Mouse (Mus musculus) myocyte (in vitro differentiated cells): ENCODE data around the gene Ngly1. TPM values are rescaled to one million over a fixed set of nuclear protein-coding genes. Genes with fewer than 3 reads are reported as not detected.

Experiments
- H3K27me3 ChIP-seq: one replicate; pipeline ENCODE4 v1.6.1; 2011; ENCODE audit not compliant: control insufficient read depth, insufficient read depth, insufficient read length
- H3K36me3 ChIP-seq: one replicate; pipeline ENCODE4 v1.6.1; 2011; ENCODE audit not compliant: control insufficient read depth, insufficient read depth
- H3K4me2 ChIP-seq: one replicate; pipeline ENCODE4 v1.6.1; 2011; ENCODE audit warnings: low read depth, control low read depth
- H3K4me3 ChIP-seq: one replicate; pipeline ENCODE4 v1.5.1; 2011; ENCODE audit warnings: mild to moderate bottlenecking, control low read depth, moderate library complexity
- H3K79me2 ChIP-seq: one replicate; pipeline ENCODE4 v1.6.1; 2011; ENCODE audit not compliant: control insufficient read depth, insufficient read depth
- H3ac ChIP-seq: one replicate; pipeline ENCODE4 v1.6.1; 2011; ENCODE audit not compliant: control insufficient read depth, insufficient read length
- CEBPB ChIP-seq: IDR thresholded peaks from 2 replicates; pipeline ENCODE4 v1.6.1; 2011; ENCODE audit warnings: mild to moderate bottlenecking, moderate library complexity; ENCODE audit not compliant: poor library complexity, insufficient read depth, severe bottlenecking
- E2F4 ChIP-seq: IDR thresholded peaks from one replicate; pipeline ENCODE4 v1.6.1; 2011; ENCODE audit warnings: mild to moderate bottlenecking, control low read depth, moderate library complexity; ENCODE audit not compliant: insufficient read depth
- MAX ChIP-seq: IDR thresholded peaks from one replicate; pipeline ENCODE4 v1.6.1; 2011; ENCODE audit warnings: low read depth, mild to moderate bottlenecking, control low read depth
- MYOD1 ChIP-seq, 3 experiments: IDR thresholded peaks; one replicate each; pipeline ENCODE4 v1.6.1; 2011; ENCODE audit warnings: control low read depth in 2 of 3, low read depth in 2 of 3, mild to moderate bottlenecking in 2 of 3, moderate library complexity in 1 of 3; ENCODE audit not compliant: insufficient read length in 2 of 3, control insufficient read depth in 1 of 3
- MYOG ChIP-seq, 3 experiments: IDR thresholded peaks; one replicate each; pipeline ENCODE4 v1.6.1; 2011; ENCODE audit warnings: control low read depth in 2 of 3, low read depth in 2 of 3, mild to moderate bottlenecking in 2 of 3; ENCODE audit not compliant: insufficient read length in 2 of 3, control insufficient read depth in 1 of 3, insufficient read depth in 1 of 3
- POLR2A ChIP-seq: IDR thresholded peaks from one replicate; pipeline ENCODE4 v1.6.1; 2011; ENCODE audit warnings: low read depth, mild to moderate bottlenecking, control low read depth, moderate library complexity; ENCODE audit not compliant: insufficient read length
- POLR2AphosphoS2 ChIP-seq: IDR thresholded peaks from one replicate; pipeline ENCODE4 v1.6.1; 2011; ENCODE audit warnings: low read depth, control low read depth; ENCODE audit not compliant: insufficient read length
- REST ChIP-seq: IDR thresholded peaks from one replicate; pipeline ENCODE4 v1.6.1; 2011; ENCODE audit warnings: mild to moderate bottlenecking, control low read depth, moderate library complexity; ENCODE audit not compliant: insufficient read depth, insufficient read length
- SRF ChIP-seq: IDR thresholded peaks from one replicate; pipeline ENCODE4 v1.6.1; 2011; ENCODE audit warnings: low read depth; ENCODE audit not compliant: control insufficient read depth, insufficient read length
- TCF12 ChIP-seq: IDR thresholded peaks from one replicate; pipeline ENCODE4 v1.6.1; 2011; ENCODE audit warnings: mild to moderate bottlenecking, control low read depth; ENCODE audit not compliant: poor library complexity, insufficient read depth, severe bottlenecking
- TCF3 ChIP-seq: IDR thresholded peaks from one replicate; pipeline ENCODE4 v1.6.1; 2011; ENCODE audit warnings: low read depth, control low read depth; ENCODE audit not compliant: insufficient read length
- USF1 ChIP-seq: IDR thresholded peaks from one replicate; pipeline ENCODE4 v1.6.1; 2011; ENCODE audit warnings: low read depth, mild to moderate bottlenecking, control low read depth, moderate library complexity
- polyA plus RNA-seq: library from polyadenylated mRNA; unstranded; fragments of >200 nt; fragmentation: generic; extraction: Trizol; gene quantifications from one replicate; pipeline ENCODE4 v1.2.1, GENCODE M21; 2012; ENCODE audit warnings: missing spikeins

Ngly1 gene
- polyA plus RNA-seq, 1 experiment, result 8.0 TPM

- no peaks in the 10 kb centered on the region for H3K36me3 ChIP-seq
- H3K79me2 ChIP-seq, result no peaks in the 10 kb centered on the region
- TF ChIP-seq USF1 (no peak), REST (no peak), CEBPB (no peak), MAX (no peak), MYOG (IDR thresholded peaks at IDR 0.05; ENCODE audit: control insufficient read depth in 1 of 3, insufficient read depth in 1 of 3, insufficient read length in 2 of 3, low read depth in 2 of 3) (no peak), TCF12 (no peak), MYOD1 (IDR thresholded peaks at IDR 0.05; ENCODE audit: control insufficient read depth in 1 of 3, insufficient read length in 2 of 3, low read depth in 2 of 3) (no peak), TCF3 (no peak), E2F4 (no peak), SRF (no peak), POLR2AphosphoS2 (no peak), POLR2A (no peak)
- no peak overlapping the region for H3K4me3 ChIP-seq
- H3ac ChIP-seq, result no peak overlapping the region
- no peak overlapping the region for H3K4me2 ChIP-seq
- no peaks in the 10 kb centered on the region for H3K27me3 ChIP-seq
These were observed 41.4 kb upstream of the Ngly1 start for GRCm38 (mm10) chr14:16207722-16208121.

- Histone ChIP-seq H3ac (no peak overlapping the region), H3K4me3 (no peak overlapping the region), H3K36me3 (no peaks in the 10 kb centered on the region), H3K79me2 (no peaks in the 10 kb centered on the region), H3K4me2 (no peak overlapping the region), H3K27me3 (no peaks in the 10 kb centered on the region)
- TF ChIP-seq POLR2A (no peak), MAX (no peak), USF1 (no peak), REST (no peak), CEBPB (no peak), MYOG (IDR thresholded peaks at IDR 0.05; ENCODE audit: control insufficient read depth in 1 of 3, insufficient read depth in 1 of 3, insufficient read length in 2 of 3, low read depth in 2 of 3) (no peak)
These were observed 30.1 kb upstream of the Ngly1 start for GRCm38 (mm10) chr14:16219015-16219414.

GRCm38 (mm10) chr14:16229395-16229794 lies 19.7 kb upstream of the Ngly1 start:
- no peak for TF ChIP-seq USF1
- TF ChIP-seq TCF12, result no peak
- no peak for TF ChIP-seq SRF
- TF ChIP-seq E2F4, result no peak
- no peak for TF ChIP-seq POLR2A
- TF ChIP-seq CEBPB, result no peak
- TF ChIP-seq POLR2AphosphoS2, result no peak
- TF ChIP-seq REST, result no peak
- TF ChIP-seq MYOG (IDR thresholded peaks at IDR 0.05; ENCODE audit: control insufficient read depth in 1 of 3, insufficient read depth in 1 of 3, insufficient read length in 2 of 3, low read depth in 2 of 3), result no peak
- Histone ChIP-seq H3K36me3 (no peaks in the 10 kb centered on the region), H3K27me3 (no peaks in the 10 kb centered on the region), H3K79me2 (no peaks in the 10 kb centered on the region), H3K4me2 (no peak overlapping the region), H3K4me3 (no peak overlapping the region), H3ac (no peak overlapping the region)

GRCm38 (mm10) chr14:16230581-16230980 lies 18.5 kb upstream of the Ngly1 start:
- TF ChIP-seq MYOG (IDR thresholded peaks at IDR 0.05; ENCODE audit: control insufficient read depth in 1 of 3, insufficient read depth in 1 of 3, insufficient read length in 2 of 3, low read depth in 2 of 3), result no peak
- no peak for TF ChIP-seq TCF3
- no peak for TF ChIP-seq REST
- no peak for TF ChIP-seq CEBPB
- TF ChIP-seq E2F4, result no peak
- TF ChIP-seq USF1, result no peak
- no peak for TF ChIP-seq SRF
- TF ChIP-seq MYOD1 (IDR thresholded peaks at IDR 0.05; ENCODE audit: control insufficient read depth in 1 of 3, insufficient read length in 2 of 3, low read depth in 2 of 3), result no peak
- no peak for TF ChIP-seq POLR2A
- TF ChIP-seq POLR2AphosphoS2, result no peak
- TF ChIP-seq MAX, result no peak
- TF ChIP-seq TCF12, result no peak
- Histone ChIP-seq H3K4me3 (no peak overlapping the region), H3K79me2 (no peaks in the 10 kb centered on the region), H3K36me3 (no peaks in the 10 kb centered on the region), H3ac (no peak overlapping the region), H3K4me2 (no peak overlapping the region), H3K27me3 (no peaks in the 10 kb centered on the region)

- H3ac ChIP-seq, result no peak overlapping the region
- no peak overlapping the region for H3K4me3 ChIP-seq
- H3K27me3 ChIP-seq, result no peaks in the 10 kb centered on the region
- peak overlapping the region; percentile 38 for H3K4me2 ChIP-seq
- no peaks in the 10 kb centered on the region for H3K79me2 ChIP-seq
- no peaks in the 10 kb centered on the region for H3K36me3 ChIP-seq
- no peak for TF ChIP-seq REST
- TF ChIP-seq MAX, result no peak
- TF ChIP-seq TCF3, result no peak
- no peak for TF ChIP-seq E2F4
- no peak for TF ChIP-seq CEBPB
These were observed 15.6 kb upstream of the Ngly1 start for GRCm38 (mm10) chr14:16233515-16233914.
